7 mouse cellular contexts compared by ENCODE assay signal in the genomic region with DNA sequence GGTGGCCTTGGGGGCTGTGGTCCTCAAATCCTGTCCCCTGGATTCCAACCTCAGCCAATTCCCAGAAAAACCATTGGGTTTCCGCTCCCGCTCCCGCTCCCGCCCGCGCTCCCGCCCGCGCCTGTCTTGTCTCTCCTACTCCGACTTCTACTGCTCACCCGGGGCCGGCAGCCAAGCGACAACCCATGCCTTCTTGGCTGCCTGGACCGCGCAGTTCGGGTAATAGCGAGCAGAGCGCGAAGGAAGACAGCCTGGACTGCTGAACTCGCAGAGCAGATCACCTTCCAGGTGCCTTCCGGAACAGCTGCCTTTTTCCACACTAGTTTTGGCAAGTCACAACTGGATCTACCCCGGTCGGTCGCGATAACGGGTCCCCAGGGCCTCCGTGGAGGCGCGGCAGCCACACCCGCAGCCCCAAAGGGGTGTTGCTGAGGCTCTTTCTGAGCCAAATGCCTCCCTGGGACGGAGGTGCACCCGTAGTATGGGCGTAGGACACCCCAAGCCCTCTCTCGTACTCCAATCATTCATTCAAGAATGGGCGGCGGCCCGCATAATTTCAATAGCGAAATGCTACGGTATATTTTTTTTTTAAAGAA. TPM values are rescaled to one million over a fixed set of nuclear protein-coding genes. Genes with fewer than 3 reads are reported as not detected.
DNase-seq lines count a peak whose midpoint lies in the region; ATAC-seq lines count a peak whose summit lies in the region.

No protein-coding gene starts in this region.

- H3K9me3 ChIP-seq in embryonic facial prominence, embryonic 11.5 days (replicated peaks; ENCODE audit: control insufficient read depth, low read length) = no peaks in the 10 kb centered on the region
- no peaks in the 10 kb centered on the region for H3K9me3 ChIP-seq in hindbrain, embryonic 11.5 days (ENCODE audit: control insufficient read depth, low read length)
- no peaks in the 10 kb centered on the region for H3K9me3 ChIP-seq in lung, embryonic 16.5 days (ENCODE audit: control insufficient read depth, low read length)

- H3K4me3 ChIP-seq in embryonic facial prominence, embryonic 11.5 days (ENCODE audit: low read depth, low read length) = peak overlapping the region; percentile 18
- no peak overlapping the region for H3K4me3 ChIP-seq in hindbrain, embryonic 11.5 days (ENCODE audit: low read depth, low read length)
- H3K4me3 ChIP-seq in lung, embryonic 16.5 days (ENCODE audit: low read length) = peak overlapping the region; percentile 17

- H3K27ac ChIP-seq in embryonic facial prominence, embryonic 11.5 days (replicated peaks; ENCODE audit: low read depth, low read length) = no peak overlapping the region
- H3K27ac ChIP-seq in hindbrain, embryonic 11.5 days (ENCODE audit: low read depth, low read length) = no peak overlapping the region
- no peak overlapping the region for H3K27ac ChIP-seq in lung, embryonic 16.5 days (ENCODE audit: low read length)

- H3K27me3 ChIP-seq in embryonic facial prominence, embryonic 11.5 days (ENCODE audit: control insufficient read depth, insufficient read depth, low read length) = peaks cover 75% of the 10 kb centered on the region
- H3K27me3 ChIP-seq in hindbrain, embryonic 11.5 days (ENCODE audit: control insufficient read depth, insufficient read depth, low read length) = peaks cover 95% of the 10 kb centered on the region
- peaks cover 98% of the 10 kb centered on the region for H3K27me3 ChIP-seq in lung, embryonic 16.5 days (ENCODE audit: control insufficient read depth, insufficient read depth, low read depth, low read length)

- ATAC-seq in embryonic facial prominence, embryonic 11.5 days (replicated peaks; ENCODE audit: insufficient number of reproducible peaks, low FRiP score, low TSS enrichment, low read depth) = no peak
- no peak for ATAC-seq in hindbrain, embryonic 11.5 days (ENCODE audit: low FRiP score)
- ATAC-seq in lung, embryonic 16.5 days (ENCODE audit: low read depth) = 0 out of 2 replicates have a peak, but pooled peaks have one; percentile 54

- H3K9ac ChIP-seq in embryonic facial prominence, embryonic 11.5 days (replicated peaks; ENCODE audit: low read length) = 0 out of 2 replicates have a peak overlapping the region, but pooled peaks have one; percentile 5
- no peak overlapping the region for H3K9ac ChIP-seq in hindbrain, embryonic 11.5 days (ENCODE audit: low read depth, low read length)
- H3K9ac ChIP-seq in lung, embryonic 16.5 days (ENCODE audit: low read length) = no peak overlapping the region

- 3% methylated on average over 39 of the region's 39 CpGs for WGBS in embryonic facial prominence, embryonic 11.5 days
- WGBS in hindbrain, embryonic 11.5 days = 3% methylated on average over 39 of the region's 39 CpGs
- WGBS in lung, embryonic 16.5 days = 4% methylated on average over 39 of the region's 39 CpGs

- peak overlapping the region; percentile 10; the same call in 1 of the 2 replicates for H3K4me2 ChIP-seq in embryonic facial prominence, embryonic 11.5 days (ENCODE audit: low read depth, low read length)
- H3K4me2 ChIP-seq in hindbrain, embryonic 11.5 days (replicated peaks; ENCODE audit: low read depth, low read length) = no peak overlapping the region
- 0 out of 2 replicates have a peak overlapping the region, but pooled peaks have one; percentile 11 for H3K4me2 ChIP-seq in lung, embryonic 16.5 days (ENCODE audit: low read depth, low read length)

- H3K4me1 ChIP-seq in embryonic facial prominence, embryonic 11.5 days (ENCODE audit: control insufficient read depth, insufficient read depth, low read length) = peaks cover 12% of the 10 kb centered on the region
- peaks cover 4% of the 10 kb centered on the region for H3K4me1 ChIP-seq in hindbrain, embryonic 11.5 days (replicated peaks; ENCODE audit: control insufficient read depth, insufficient read depth, low read length)
- H3K4me1 ChIP-seq in lung, embryonic 16.5 days (replicated peaks; ENCODE audit: control insufficient read depth, insufficient read depth, low read length) = peaks cover 22% of the 10 kb centered on the region

- no peaks in the 10 kb centered on the region for H3K36me3 ChIP-seq in embryonic facial prominence, embryonic 11.5 days (replicated peaks; ENCODE audit: control insufficient read depth, insufficient read depth, low read depth, low read length)
- no peaks in the 10 kb centered on the region for H3K36me3 ChIP-seq in hindbrain, embryonic 11.5 days (ENCODE audit: control insufficient read depth, insufficient read depth, low read length)
- H3K36me3 ChIP-seq in lung, embryonic 16.5 days (ENCODE audit: control insufficient read depth, insufficient read depth, low read length) = no peaks in the 10 kb centered on the region

- peak; percentile 12 to 32 for DNase-seq in left cerebral cortex, adult 18-20 months (ENCODE audit: low spot score in 2 of 2)
- no peak for DNase-seq in left cerebral cortex, adult 11 months (ENCODE audit: low spot score)
- peak; percentile 36 for DNase-seq in embryonic facial prominence, embryonic 11.5 days (ENCODE audit: low spot score)
- peak; percentile 54 for DNase-seq in hindbrain, embryonic 11.5 days (ENCODE audit: low spot score)
- DNase-seq in thymus, adult 18-20 months = no peak
- DNase-seq in spleen, adult 12 weeks (ENCODE audit: low spot score) = no peak

RNA-seq across cellular contexts. Expression of a gene that starts 3.0 kb away (rescaled TPM):
- total RNA-seq in left cerebral cortex, adult 18-20 months (2021) = under 1 TPM; 0.19 to 0.21 TPM
- 3.0 and 3.6 TPM in 2 replicates for polyA plus RNA-seq in embryonic facial prominence, embryonic 11.5 days (2014; fragmentation: Nextera tagmentation; extraction: Ambion mirVana)
- 0.13 TPM in 1 of 2 replicates, not detected in the other for polyA plus RNA-seq in hindbrain, embryonic 11.5 days (2014; fragmentation: Nextera tagmentation; extraction: Ambion mirVana)
- 1.0 and 1.3 TPM in 2 replicates for polyA plus RNA-seq in lung, embryonic 16.5 days (2015; fragmentation: Nextera tagmentation; extraction: Ambion mirVana)

RNA-seq across cellular contexts. Expression of a gene that starts 23.2 kb away (rescaled TPM):
- not detected for total RNA-seq in left cerebral cortex, adult 18-20 months (2021)
- polyA plus RNA-seq in embryonic facial prominence, embryonic 11.5 days (2014; fragmentation: Nextera tagmentation; extraction: Ambion mirVana) = 15.9 and 21.7 TPM in 2 replicates
- 1.7 TPM in 2 replicates for polyA plus RNA-seq in hindbrain, embryonic 11.5 days (2014; fragmentation: Nextera tagmentation; extraction: Ambion mirVana)
- polyA plus RNA-seq in lung, embryonic 16.5 days (2015; fragmentation: Nextera tagmentation; extraction: Ambion mirVana) = 0.31 and 0.77 TPM in 2 replicates

Comparison
In these comparisons a context has a peak if more than half of its experiments do, and no peak if none do; other contexts are left out.
1. DNase-seq: peak in left cerebral cortex, adult 18-20 months (2 of 2), embryonic facial prominence, embryonic 11.5 days (single experiment) and hindbrain, embryonic 11.5 days (single experiment); none in left cerebral cortex, adult 11 months (single experiment), thymus, adult 18-20 months (0 of 2) and spleen, adult 12 weeks (single experiment).